Mouse (Mus musculus) testis, adult 2 months (tissue): ENCODE measurements around the gene Uba7.

Experiments used
- CTCF ChIP-seq: fragments of 200-500 bp; IDR thresholded peaks from 2 replicates; pipeline ENCODE4 v1.5.1; 2012; ENCODE audit warnings: low read depth, mild to moderate bottlenecking, inconsistent platforms, low read length, moderate library complexity; ENCODE audit not compliant: control insufficient read depth, insufficient read depth, insufficient replicate concordance
- POLR2A ChIP-seq: fragments of 200-500 bp; IDR thresholded peaks from 2 replicates; pipeline ENCODE4 v1.6.1; 2012; ENCODE audit warnings: low read depth, mild to moderate bottlenecking, inconsistent platforms, low read length, moderate library complexity; ENCODE audit not compliant: control insufficient read depth

DNA sequence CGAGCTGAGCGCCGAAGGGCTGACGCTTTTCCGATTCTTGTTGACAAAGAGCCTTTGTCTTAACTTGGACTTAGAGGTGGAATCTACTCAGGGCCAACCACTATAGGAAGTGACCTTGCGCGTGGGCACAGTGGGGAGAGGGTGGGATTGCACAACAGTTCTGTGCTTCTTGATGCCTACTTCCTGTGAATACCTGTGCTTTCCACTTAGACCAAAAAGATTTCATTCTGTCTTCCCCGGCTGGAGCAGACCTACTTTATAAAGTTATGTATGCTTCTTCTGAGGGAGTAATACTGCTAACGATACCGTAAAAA lies 25.4 kb upstream of the Uba7 start, which contains the start of gene Traip:
- TF ChIP-seq CTCF (no peak), POLR2A (no peak)
